Mouse (Mus musculus): ENCODE measurements at regions not wholly inside any gene's neighbourhood (a gene's known extent, or its start where the extent isn't known, plus 50 kb on each side); places are given as distances from the start of the nearest gene placed in this dataset.
A peak's percentile ranks its signal among the peaks of the same experiment; 100 is the strongest.
"Not testable (repeated sequence)": the region's sequence is repeated elsewhere in the genome, so short reads cannot be mapped to it uniquely, and the experiment has no call there.

GRCm38 (mm10) chrX:135112109-135112508 is 65.3 kb downstream of the Gm15023 start:
- not testable (repeated sequence) for H3K4me2 ChIP-seq (replicated peaks; ENCODE audit: low read depth); H3K4me3 ChIP-seq (ENCODE audit: low read depth, low read length); H3K27ac ChIP-seq (ENCODE audit: low read depth, low read length); H3K9ac ChIP-seq (ENCODE audit: low read depth, low read length); H3K27me3 ChIP-seq (replicated peaks; ENCODE audit: control insufficient read depth, insufficient read depth, low read length); H3K36me3 ChIP-seq (ENCODE audit: control insufficient read depth, insufficient read depth); H3K4me1 ChIP-seq (replicated peaks; ENCODE audit: control insufficient read depth, insufficient read depth, low read length); ATAC-seq; H3K9me3 ChIP-seq (ENCODE audit: control insufficient read depth)
- 36% methylated on average over 6 of the region's 7 CpGs for WGBS
- peak; percentile 36 for TF ChIP-seq CTCF (IDR thresholded peaks at IDR 0.05; ENCODE audit: low read depth)

DNA sequence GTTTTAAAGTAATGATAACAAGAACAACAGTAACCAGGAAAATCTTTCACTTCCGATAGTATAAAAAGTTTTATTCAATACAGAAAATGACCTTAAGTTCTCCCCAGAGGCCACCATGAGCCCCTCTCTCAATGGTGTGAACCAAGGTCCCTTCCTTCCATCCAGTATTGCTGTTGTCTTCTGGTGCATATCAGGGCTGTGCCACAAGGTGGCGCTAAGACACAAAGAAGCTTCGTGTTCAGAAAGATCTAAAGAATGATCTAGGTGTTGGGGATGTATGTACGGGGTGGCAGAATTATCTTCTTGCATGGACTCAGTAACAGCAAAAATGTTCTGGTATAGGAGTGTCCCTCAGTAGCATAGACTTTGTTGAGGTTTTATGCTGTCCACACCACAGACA is 66.6 kb downstream of the Gm15023 start:
- H3K4me1 ChIP-seq (replicated peaks; ENCODE audit: control insufficient read depth, insufficient read depth, low read length); H3K4me3 ChIP-seq (ENCODE audit: low read depth, low read length); H3K4me2 ChIP-seq (replicated peaks; ENCODE audit: low read depth); H3K27ac ChIP-seq (ENCODE audit: low read depth, low read length); H3K9ac ChIP-seq (ENCODE audit: low read depth, low read length); H3K36me3 ChIP-seq (ENCODE audit: control insufficient read depth, insufficient read depth); H3K9me3 ChIP-seq (ENCODE audit: control insufficient read depth); ATAC-seq; H3K27me3 ChIP-seq (replicated peaks; ENCODE audit: control insufficient read depth, insufficient read depth, low read length): not testable (repeated sequence)
- TF ChIP-seq CTCF (IDR thresholded peaks at IDR 0.05; ENCODE audit: low read depth) = peak; percentile 66
- 31% methylated on average over 4 of the region's 4 CpGs for WGBS

DNA sequence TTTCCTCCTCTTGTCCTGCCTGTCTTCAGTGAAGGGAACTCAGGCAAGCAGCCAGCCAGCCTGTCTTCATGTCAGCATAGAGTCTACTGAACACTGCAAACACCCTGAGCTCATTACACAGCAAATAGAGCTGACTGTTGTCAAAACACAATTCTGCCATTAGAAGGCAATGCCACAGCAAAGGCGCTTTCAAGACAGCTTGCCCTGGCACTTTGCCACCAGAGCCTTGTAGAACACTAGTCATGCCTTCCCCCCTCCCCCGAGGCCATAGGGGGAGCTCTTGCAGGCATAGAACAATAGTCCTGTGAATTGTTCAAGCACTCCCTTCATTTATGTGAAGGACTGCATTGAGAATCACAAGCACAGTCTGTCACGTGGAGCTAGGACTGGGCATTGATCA is 75.8 kb downstream of the Gm15023 start:
- Histone ChIP-seq H3K4me2 (replicated peaks; ENCODE audit: low read depth) (no peak overlapping the region), H3K4me3 (ENCODE audit: low read depth, low read length) (no peak overlapping the region), H3K27me3 (replicated peaks; ENCODE audit: control insufficient read depth, insufficient read depth, low read length) (no peaks in the 10 kb centered on the region), H3K36me3 (ENCODE audit: control insufficient read depth, insufficient read depth) (no peaks in the 10 kb centered on the region), H3K4me1 (replicated peaks; ENCODE audit: control insufficient read depth, insufficient read depth, low read length) (no peaks in the 10 kb centered on the region), H3K27ac (ENCODE audit: low read depth, low read length) (no peak overlapping the region), H3K9me3 (ENCODE audit: control insufficient read depth) (no peaks in the 10 kb centered on the region), H3K9ac (ENCODE audit: low read depth, low read length) (no peak overlapping the region)
- WGBS = 54% methylated on average over 3 of the region's 3 CpGs
- TF ChIP-seq CTCF (IDR thresholded peaks at IDR 0.05; ENCODE audit: low read depth) = no peak
- no peak for ATAC-seq

DNA sequence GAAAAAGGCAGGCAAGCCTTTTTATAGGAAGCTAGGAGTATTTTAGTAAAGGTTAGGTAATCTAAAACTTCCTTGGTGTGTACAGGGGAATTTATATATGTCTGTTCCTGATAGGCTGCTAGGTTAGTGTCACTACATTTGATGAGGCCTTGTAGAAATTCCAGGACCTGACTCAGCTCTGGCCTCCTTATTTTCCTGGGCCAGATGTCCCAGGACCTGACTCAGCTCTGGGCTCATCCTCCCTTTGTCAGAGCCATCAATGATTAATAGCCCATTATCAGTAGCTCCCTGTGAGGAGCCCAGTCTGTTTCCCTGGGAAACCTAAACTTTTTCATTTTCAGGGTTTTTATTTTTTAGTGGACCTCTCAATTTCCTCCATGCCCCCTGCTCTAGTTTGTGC is 79.3 kb downstream of the Gm15023 start:
- Histone ChIP-seq H3K4me2 (replicated peaks; ENCODE audit: low read depth) (no peak overlapping the region), H3K27me3 (replicated peaks; ENCODE audit: control insufficient read depth, insufficient read depth, low read length) (no peaks in the 10 kb centered on the region), H3K4me3 (ENCODE audit: low read depth, low read length) (no peak overlapping the region), H3K9me3 (ENCODE audit: control insufficient read depth) (no peaks in the 10 kb centered on the region), H3K9ac (ENCODE audit: low read depth, low read length) (no peak overlapping the region), H3K27ac (ENCODE audit: low read depth, low read length) (no peak overlapping the region), H3K36me3 (ENCODE audit: control insufficient read depth, insufficient read depth) (no peaks in the 10 kb centered on the region), H3K4me1 (replicated peaks; ENCODE audit: control insufficient read depth, insufficient read depth, low read length) (no peaks in the 10 kb centered on the region)
- no peak for TF ChIP-seq CTCF (IDR thresholded peaks at IDR 0.05; ENCODE audit: low read depth)
- no peak for ATAC-seq

- ATAC-seq = no peak
- no peaks in the 10 kb centered on the region for H3K4me1 ChIP-seq (replicated peaks; ENCODE audit: control insufficient read depth, insufficient read depth, low read length)
- H3K9me3 ChIP-seq (ENCODE audit: control insufficient read depth) = no peaks in the 10 kb centered on the region
- H3K9ac ChIP-seq (ENCODE audit: low read depth, low read length) = no peak overlapping the region
- WGBS = 71% methylated on average over 3 of the region's 3 CpGs
- no peak for TF ChIP-seq CTCF (IDR thresholded peaks at IDR 0.05; ENCODE audit: low read depth)
- H3K4me2 ChIP-seq (replicated peaks; ENCODE audit: low read depth) = no peak overlapping the region
- no peaks in the 10 kb centered on the region for H3K36me3 ChIP-seq (ENCODE audit: control insufficient read depth, insufficient read depth)
- H3K4me3 ChIP-seq (ENCODE audit: low read depth, low read length) = no peak overlapping the region
- H3K27ac ChIP-seq (ENCODE audit: low read depth, low read length) = no peak overlapping the region
- H3K27me3 ChIP-seq (replicated peaks; ENCODE audit: control insufficient read depth, insufficient read depth, low read length) = no peaks in the 10 kb centered on the region
These were observed 81.2 kb downstream of the Gm15023 start for GRCm38 (mm10) chrX:135096206-135096605.

DNA sequence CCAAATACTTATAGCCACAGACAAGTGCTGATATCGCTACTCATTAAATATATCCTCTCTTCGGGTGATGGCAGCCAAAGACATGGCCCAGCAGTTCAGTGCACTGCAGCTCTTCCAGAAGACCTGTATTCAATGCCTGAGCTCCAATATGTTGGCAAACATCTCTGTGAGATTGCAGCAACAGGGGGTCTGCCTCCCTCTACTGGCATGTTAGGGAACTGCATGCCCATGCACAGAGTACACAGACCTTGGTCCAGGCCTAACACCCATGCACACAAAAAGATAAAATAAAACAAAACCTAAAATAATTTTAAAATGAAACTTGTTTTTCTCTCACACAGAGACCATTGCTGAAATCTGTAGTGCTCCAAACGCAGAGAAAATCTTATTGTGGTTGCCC is 82.1 kb upstream of the Zmat1 start:
- H3K36me3 ChIP-seq (ENCODE audit: control insufficient read depth, insufficient read depth); H3K4me2 ChIP-seq (replicated peaks; ENCODE audit: low read depth); H3K9ac ChIP-seq (ENCODE audit: low read depth, low read length); H3K9me3 ChIP-seq (ENCODE audit: control insufficient read depth); H3K4me3 ChIP-seq (ENCODE audit: low read depth, low read length); ATAC-seq; H3K27ac ChIP-seq (ENCODE audit: low read depth, low read length); H3K4me1 ChIP-seq (replicated peaks; ENCODE audit: control insufficient read depth, insufficient read depth, low read length); H3K27me3 ChIP-seq (replicated peaks; ENCODE audit: control insufficient read depth, insufficient read depth, low read length): not testable (repeated sequence)
- WGBS = 21% methylated on average over 2 of the region's 3 CpGs
- peak; percentile 79 for TF ChIP-seq CTCF (IDR thresholded peaks at IDR 0.05; ENCODE audit: low read depth)

- not testable (repeated sequence) for H3K27ac ChIP-seq (ENCODE audit: low read depth, low read length); H3K27me3 ChIP-seq (replicated peaks; ENCODE audit: control insufficient read depth, insufficient read depth, low read length); H3K36me3 ChIP-seq (ENCODE audit: control insufficient read depth, insufficient read depth); H3K9ac ChIP-seq (ENCODE audit: low read depth, low read length); ATAC-seq; H3K4me3 ChIP-seq (ENCODE audit: low read depth, low read length); H3K4me2 ChIP-seq (replicated peaks; ENCODE audit: low read depth); H3K9me3 ChIP-seq (ENCODE audit: control insufficient read depth); H3K4me1 ChIP-seq (replicated peaks; ENCODE audit: control insufficient read depth, insufficient read depth, low read length)
- WGBS = 55% methylated on average over 5 of the region's 7 CpGs
These were observed 78.1 kb upstream of the Zmat1 start for GRCm38 (mm10) chrX:135087068-135087579.

- not testable (repeated sequence) for H3K9me3 ChIP-seq (ENCODE audit: control insufficient read depth); H3K27me3 ChIP-seq (replicated peaks; ENCODE audit: control insufficient read depth, insufficient read depth, low read length); H3K36me3 ChIP-seq (ENCODE audit: control insufficient read depth, insufficient read depth); H3K4me3 ChIP-seq (ENCODE audit: low read depth, low read length); H3K27ac ChIP-seq (ENCODE audit: low read depth, low read length); H3K4me1 ChIP-seq (replicated peaks; ENCODE audit: control insufficient read depth, insufficient read depth, low read length); ATAC-seq; H3K9ac ChIP-seq (ENCODE audit: low read depth, low read length)
- 0 out of 2 replicates have a peak overlapping the region, but pooled peaks have one; percentile 21 for H3K4me2 ChIP-seq (replicated peaks; ENCODE audit: low read depth)
- 39% methylated on average over 7 of the region's 9 CpGs for WGBS
These were observed 77.6 kb upstream of the Zmat1 start for GRCm38 (mm10) chrX:135086564-135086963.

DNA sequence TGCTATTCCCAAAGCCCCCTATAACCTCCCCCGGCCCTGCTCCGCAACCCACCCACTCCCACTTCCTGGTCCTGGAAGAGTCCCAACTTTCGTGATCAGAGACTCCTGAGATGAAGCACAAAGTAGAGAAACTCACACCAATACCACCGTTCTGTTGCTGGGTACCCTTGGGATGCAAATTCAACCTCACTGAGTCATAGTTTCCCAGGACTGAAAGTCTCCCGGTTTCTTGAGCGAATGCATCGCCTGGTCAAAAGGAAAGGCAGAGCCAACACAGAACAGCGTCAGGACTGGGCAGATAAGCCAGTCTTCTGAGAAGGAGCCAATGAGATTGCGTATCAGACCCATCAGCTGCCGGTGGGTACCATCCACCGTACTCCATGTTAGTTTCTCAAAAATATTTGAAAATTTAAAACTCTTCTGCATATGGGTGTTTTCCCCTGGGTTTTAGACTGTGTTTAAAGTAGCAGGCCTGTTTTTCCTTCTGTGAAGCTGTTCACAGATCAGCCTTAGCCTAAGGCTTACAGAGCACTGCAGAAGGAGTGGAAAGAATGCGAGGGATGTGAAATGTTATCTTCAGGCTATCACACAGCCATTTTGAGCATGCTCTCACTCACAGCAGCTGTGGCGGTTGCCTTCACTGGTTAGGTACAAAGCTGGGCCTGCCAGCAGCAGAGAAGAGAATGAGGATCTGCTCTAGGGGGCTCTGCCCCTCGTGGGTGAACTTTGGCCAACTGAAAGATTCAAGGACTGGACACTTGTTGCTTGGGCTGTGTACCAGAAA is 77.0 kb upstream of the Zmat1 start:
- ATAC-seq; H3K4me3 ChIP-seq (ENCODE audit: low read depth, low read length); H3K9ac ChIP-seq (ENCODE audit: low read depth, low read length); H3K27me3 ChIP-seq (replicated peaks; ENCODE audit: control insufficient read depth, insufficient read depth, low read length); H3K4me1 ChIP-seq (replicated peaks; ENCODE audit: control insufficient read depth, insufficient read depth, low read length); H3K27ac ChIP-seq (ENCODE audit: low read depth, low read length); H3K9me3 ChIP-seq (ENCODE audit: control insufficient read depth); H3K36me3 ChIP-seq (ENCODE audit: control insufficient read depth, insufficient read depth): not testable (repeated sequence)
- WGBS = 78% methylated on average over 14 of the region's 14 CpGs
- H3K4me2 ChIP-seq (replicated peaks; ENCODE audit: low read depth) = 0 out of 2 replicates have a peak overlapping the region, but pooled peaks have one; percentile 21
